Mouse (Mus musculus) CH12.LX (cell line): ENCODE data around the gene Rnf38. TPM values are rescaled to one million over a fixed set of nuclear protein-coding genes. Genes with fewer than 3 reads are reported as not detected.

Experiments
- DNase-seq: peaks from one replicate; pipeline ENCODE4 v3.0.0-alpha.2; 2013; ENCODE audit errors: extremely low read depth
- H3K27ac ChIP-seq: 2 replicates; pipeline ENCODE4 v1.5.1; 2012; ENCODE audit warnings: low read depth, mild to moderate bottlenecking, control low read depth, moderate library complexity; ENCODE audit not compliant: insufficient read depth
- H3K27me3 ChIP-seq: replicated peaks from 2 replicates; pipeline ENCODE3; 2012; ENCODE audit warnings: inconsistent platforms
- H3K36me3 ChIP-seq, 2 experiments: replicated peaks in 1 of 2; 2 replicates each; pipeline versions ENCODE3 to v1.6.1; 2012; ENCODE audit warnings: inconsistent platforms in 1 of 2, low read length in 1 of 2, mild to moderate bottlenecking in 1 of 2, mixed read lengths in 1 of 2, moderate library complexity in 1 of 2; ENCODE audit not compliant: control insufficient read depth in 1 of 2, insufficient read depth in 1 of 2
- H3K4me1 ChIP-seq, 2 experiments: 2 replicates each; pipeline ENCODE4 v1.6.1; 2012; ENCODE audit warnings: inconsistent platforms in 1 of 2, moderate library complexity in 1 of 2; ENCODE audit not compliant: insufficient read depth in 2 of 2, control insufficient read depth in 1 of 2
- H3K4me2 ChIP-seq: 2 replicates; pipeline ENCODE4 v1.6.1; 2012; ENCODE audit warnings: low read depth, mild to moderate bottlenecking, control low read depth; ENCODE audit not compliant: poor library complexity, insufficient read depth, severe bottlenecking
- H3K4me3 ChIP-seq, 3 experiments: fragments of 150-350 bp in 1 of 3; sonication (generic) in 1 of 3; replicated peaks in 1 of 3; 2 replicates each; pipeline versions ENCODE3 to v1.5.1; 2011 to 2012; ENCODE audit warnings: low read depth in 2 of 3, low read length in 2 of 3, mild to moderate bottlenecking in 2 of 3, moderate library complexity in 2 of 3, control low read depth in 1 of 3, improper control_type of control experiment in 1 of 3, inconsistent platforms in 1 of 3, mixed read lengths in 1 of 3; ENCODE audit not compliant: poor library complexity in 1 of 3
- H3K79me2 ChIP-seq: replicated peaks from 2 replicates; pipeline ENCODE4 v1.6.1; 2012; ENCODE audit warnings: mild to moderate bottlenecking, moderate library complexity; ENCODE audit not compliant: control insufficient read depth, poor library complexity, insufficient read depth, severe bottlenecking; ENCODE audit errors: extremely low read depth
- H3K9ac ChIP-seq: 2 replicates; pipeline ENCODE4 v1.6.1; 2012; ENCODE audit warnings: low read depth, mild to moderate bottlenecking, control low read depth, moderate library complexity; ENCODE audit not compliant: insufficient read depth
- H3K9me3 ChIP-seq: replicated peaks from 2 replicates; pipeline ENCODE3; 2012; ENCODE audit warnings: low read length, inconsistent platforms, mixed read lengths
- BHLHE40 ChIP-seq: IDR thresholded peaks from 2 replicates; pipeline ENCODE4 v1.6.1; 2011; ENCODE audit warnings: mild to moderate bottlenecking, low read depth, low read length, improper control_type of control experiment
- CHD1 ChIP-seq: IDR thresholded peaks from 2 replicates; pipeline ENCODE4 v1.6.1; 2012; ENCODE audit warnings: low read depth, low read length, improper control_type of control experiment, inconsistent platforms
- CHD2 ChIP-seq: IDR thresholded peaks from 2 replicates; pipeline ENCODE4 v1.6.1; 2011; ENCODE audit warnings: low read length, improper control_type of control experiment
- E2F4 ChIP-seq: IDR thresholded peaks from 2 replicates; pipeline ENCODE4 v1.6.1; 2011; ENCODE audit warnings: low read depth, low read length, improper control_type of control experiment; ENCODE audit not compliant: insufficient replicate concordance
- ELF1 ChIP-seq: IDR thresholded peaks from 2 replicates; pipeline ENCODE4 v1.6.1; 2014; ENCODE audit warnings: low read depth, mild to moderate bottlenecking, inconsistent platforms, low read length, improper control_type of control experiment
- EP300 ChIP-seq: IDR thresholded peaks from 2 replicates; pipeline ENCODE4 v1.6.1; 2011; ENCODE audit warnings: low read length, improper control_type of control experiment
- ETS1 ChIP-seq: conservative IDR thresholded peaks from 2 replicates; pipeline ENCODE4 v1.6.1; 2012; ENCODE audit warnings: low read depth, mild to moderate bottlenecking, inconsistent platforms, low read length, improper control_type of control experiment, moderate library complexity
- GABPA ChIP-seq: IDR thresholded peaks from 2 replicates; pipeline ENCODE4 v1.6.1; 2012; ENCODE audit warnings: low read depth, low read length, improper control_type of control experiment, inconsistent platforms; ENCODE audit not compliant: insufficient replicate concordance
- IRF4 ChIP-seq: IDR thresholded peaks from 2 replicates; pipeline ENCODE4 v1.6.1; 2014; ENCODE audit warnings: low read depth, mild to moderate bottlenecking, inconsistent platforms, low read length, improper control_type of control experiment
- JUN ChIP-seq: IDR thresholded peaks from 2 replicates; pipeline ENCODE4 v1.6.1; 2011; ENCODE audit warnings: low read depth, mild to moderate bottlenecking, low read length, improper control_type of control experiment, moderate library complexity; ENCODE audit not compliant: insufficient read depth
- JUND ChIP-seq: conservative IDR thresholded peaks from 2 replicates; pipeline ENCODE4 v1.6.1; 2011; ENCODE audit warnings: low read depth, low read length, improper control_type of control experiment
- MAFK ChIP-seq: IDR thresholded peaks from 2 replicates; pipeline ENCODE4 v1.6.1; 2011; ENCODE audit warnings: low read length, improper control_type of control experiment; ENCODE audit not compliant: insufficient replicate concordance
- MAX ChIP-seq: IDR thresholded peaks from 2 replicates; pipeline ENCODE4 v1.6.1; 2011; ENCODE audit warnings: low read length, improper control_type of control experiment
- MAZ ChIP-seq: IDR thresholded peaks from 2 replicates; pipeline ENCODE4 v1.6.1; 2012; ENCODE audit warnings: low read depth, mild to moderate bottlenecking, inconsistent platforms, low read length, improper control_type of control experiment, moderate library complexity
- MEF2A ChIP-seq: IDR thresholded peaks from 2 replicates; pipeline ENCODE4 v1.6.1; 2014; ENCODE audit warnings: low read depth, mild to moderate bottlenecking, inconsistent platforms, low read length, improper control_type of control experiment, borderline replicate concordance
- MXI1 ChIP-seq: IDR thresholded peaks from 2 replicates; pipeline ENCODE4 v1.6.1; 2011; ENCODE audit warnings: mild to moderate bottlenecking, low read depth, low read length, improper control_type of control experiment
- MYC ChIP-seq: IDR thresholded peaks from 2 replicates; pipeline ENCODE4 v1.6.1; 2011; ENCODE audit warnings: low read depth, mild to moderate bottlenecking, improper control_type of control experiment, low read length
- NELFE ChIP-seq: IDR thresholded peaks from 2 replicates; pipeline ENCODE4 v1.6.1; 2011; ENCODE audit warnings: low read depth, low read length, improper control_type of control experiment
- NRF1 ChIP-seq: IDR thresholded peaks from 2 replicates; pipeline ENCODE4 v1.6.1; 2014; ENCODE audit warnings: low read depth, mild to moderate bottlenecking, inconsistent platforms, low read length, improper control_type of control experiment, moderate library complexity
- PAX5 ChIP-seq: IDR thresholded peaks from 2 replicates; pipeline ENCODE4 v1.6.1; 2012; ENCODE audit warnings: low read length, inconsistent platforms, mixed read lengths
- POLR2A ChIP-seq: IDR thresholded peaks from 2 replicates; pipeline ENCODE4 v1.6.1; 2011; ENCODE audit warnings: low read depth, mild to moderate bottlenecking, improper control_type of control experiment, low read length
- POLR2AphosphoS2 ChIP-seq: IDR thresholded peaks from 2 replicates; pipeline ENCODE4 v1.6.1; 2011; ENCODE audit warnings: low read depth, low read length, improper control_type of control experiment
- RAD21 ChIP-seq: IDR thresholded peaks from 2 replicates; pipeline ENCODE4 v1.6.1; 2011; ENCODE audit warnings: low read depth, mild to moderate bottlenecking, low read length, improper control_type of control experiment, moderate library complexity
- RCOR1 ChIP-seq: conservative IDR thresholded peaks from 2 replicates; pipeline ENCODE4 v1.6.1; 2012; ENCODE audit warnings: low read depth, mild to moderate bottlenecking, inconsistent platforms, low read length, improper control_type of control experiment
- SIN3A ChIP-seq: IDR thresholded peaks from 2 replicates; pipeline ENCODE4 v1.6.1; 2012; ENCODE audit warnings: low read length, improper control_type of control experiment, inconsistent platforms
- SMC3 ChIP-seq: IDR thresholded peaks from 2 replicates; pipeline ENCODE4 v1.6.1; 2011; ENCODE audit warnings: low read depth, low read length, improper control_type of control experiment
- TCF12 ChIP-seq: IDR thresholded peaks from 2 replicates; pipeline ENCODE4 v1.6.1; 2014; ENCODE audit warnings: low read depth, mild to moderate bottlenecking, inconsistent platforms, low read length, improper control_type of control experiment
- UBTF ChIP-seq: IDR thresholded peaks from 2 replicates; pipeline ENCODE4 v1.6.1; 2012; ENCODE audit warnings: low read depth, mild to moderate bottlenecking, inconsistent platforms, low read length, improper control_type of control experiment, moderate library complexity
- USF1 ChIP-seq: IDR thresholded peaks from 2 replicates; pipeline ENCODE4 v1.6.1; 2014; ENCODE audit warnings: low read depth, mild to moderate bottlenecking, inconsistent platforms, low read length, improper control_type of control experiment
- USF2 ChIP-seq: conservative IDR thresholded peaks from 2 replicates; pipeline ENCODE4 v1.6.1; 2011; ENCODE audit warnings: low read depth, low read length, improper control_type of control experiment
- ZC3H11A ChIP-seq: IDR thresholded peaks from 2 replicates; pipeline ENCODE4 v1.6.1; 2012; ENCODE audit warnings: low read depth, mild to moderate bottlenecking, inconsistent platforms, low read length, improper control_type of control experiment
- ZKSCAN1 ChIP-seq: IDR thresholded peaks from 2 replicates; pipeline ENCODE4 v1.6.1; 2012; ENCODE audit warnings: low read depth, inconsistent platforms, low read length, improper control_type of control experiment, borderline replicate concordance
- ZMIZ1 ChIP-seq: IDR thresholded peaks from 2 replicates; pipeline ENCODE4 v1.6.1; 2012; ENCODE audit warnings: low read depth, mild to moderate bottlenecking, inconsistent platforms, low read length, improper control_type of control experiment
- dilution Hi-C: fragments of 300-500 bp; cut with MboI; formaldehyde crosslinking; loops from 2 replicates; pipeline ENCODE4 v1.14.3; 2020; ENCODE audit warnings: low sequenced_read_pairs; ENCODE audit not compliant: extremely low pct_unique_long_range_greater_than_20kb, extremely low pct_ligation_motif_present
- in situ Hi-C: fragments of 300-500 bp; cut with MboI; formaldehyde crosslinking; loops from 3 replicates; pipeline ENCODE4 v1.14.3; 2019; ENCODE audit warnings: low sequenced_read_pairs, low pct_ligation_motif_present, low pct_unique_long_range_greater_than_20kb, mixed read lengths
- polyA plus RNA-seq: library from polyadenylated mRNA; unstranded; fragments of >175 nt; gene quantifications from 2 replicates; pipeline ENCODE4 v1.2.1, GENCODE M21; 2012; ENCODE audit warnings: low read depth; ENCODE audit not compliant: insufficient read length
- total RNA-seq, 2 experiments: library from RNA; depleted of rRNA; stranded (reverse); fragments of 300-350 nt in 1 of 2; fragments of >200 nt in 1 of 2; gene quantifications; 2 replicates each; pipeline ENCODE4 v1.2.3; 2012 to 2014

The Rnf38 gene
- total and polyA plus RNA-seq, 3 experiments = 5.4 to 13.2 (median 6.6) TPM

- Histone ChIP-seq H3K9me3 (no peaks in the 10 kb centered on the region), H3K4me1 (peaks cover 2 to 7% of the 10 kb centered on the region in 2 experiments; a peak in 3 of 4 replicates), H3K79me2 (no peaks in the 10 kb centered on the region), H3K4me3 (no peak overlapping the region), H3K27ac (no peak overlapping the region), H3K4me2 (no peak overlapping the region)
- in situ Hi-C loops = no loop called here
- DNase-seq = no peak
- dilution Hi-C loops = no loop called here
- TF ChIP-seq POLR2AphosphoS2 (no peak), CHD1 (no peak), MXI1 (no peak), NELFE (no peak), MAX (no peak), MAZ (no peak), SIN3A (no peak), MYC (no peak), GABPA (no peak), BHLHE40 (no peak)
- TF ChIP-seq, all 38 proteins: peak for 0
- H3K36me3 ChIP-seq = no peaks in the 10 kb centered on the region
- H3K27me3 ChIP-seq = peaks cover 17% of the 10 kb centered on the region
- H3K9ac ChIP-seq = no peak overlapping the region
Measured at GRCm38 (mm10) chr4:44259126-44259525, 25.5 kb upstream of the Rnf38 start.

DNA sequence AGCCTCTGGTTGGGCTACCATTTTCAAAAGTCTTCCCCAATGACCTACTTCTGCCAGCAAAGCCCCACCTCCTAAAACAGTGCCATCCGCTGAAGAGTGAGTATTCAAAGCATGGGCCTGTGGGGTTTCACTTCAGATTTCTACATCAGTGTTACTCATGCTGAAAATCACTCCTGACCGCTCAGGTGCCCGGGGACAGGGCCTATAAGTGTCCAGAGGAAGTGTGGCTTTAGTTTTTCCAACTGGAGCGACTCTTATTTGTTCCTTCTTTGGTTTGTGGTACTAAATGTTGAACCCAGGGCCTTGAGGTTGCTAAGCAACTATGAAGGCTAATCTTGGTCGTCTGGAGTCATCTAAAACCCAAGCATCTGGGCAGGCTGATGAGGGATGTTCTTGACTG, 21.0 kb upstream of the Rnf38 start:
- no peak overlapping the region for H3K9ac ChIP-seq
- no peak overlapping the region for H3K27ac ChIP-seq
- dilution Hi-C loops (no loop called here), in situ Hi-C loops (no loop called here)
- peaks cover 17% of the 10 kb centered on the region for H3K27me3 ChIP-seq
- peak; percentile 18 for DNase-seq
- H3K4me2 ChIP-seq = peak overlapping the region; percentile 21; the same call in 1 of the 2 replicates
- peaks cover 4 to 9% of the 10 kb centered on the region in 2 experiments; a peak in 3 of 4 replicates for H3K4me1 ChIP-seq
- H3K79me2 ChIP-seq = no peaks in the 10 kb centered on the region
- no peaks in the 10 kb centered on the region for H3K36me3 ChIP-seq
- H3K9me3 ChIP-seq = no peaks in the 10 kb centered on the region
- no peak overlapping the region for H3K4me3 ChIP-seq
- TF ChIP-seq MAZ = no peak
- no peak for TF ChIP-seq NRF1
- TF ChIP-seq ETS1 = 0 out of 2 replicates have a peak, but pooled peaks have one; percentile 17
- no peak for TF ChIP-seq RAD21
- TF ChIP-seq USF1 = no peak
- no peak for TF ChIP-seq MXI1
- TF ChIP-seq ELF1 = no peak
- no peak for TF ChIP-seq MAX
- TF ChIP-seq TCF12 = peak; percentile 37; the same call in 1 of the 2 replicates
- TF ChIP-seq MEF2A = peak; percentile 31; the same call in 1 of the 2 replicates
- no peak for TF ChIP-seq MAFK
- TF ChIP-seq CHD1 = no peak
- no peak for TF ChIP-seq ZC3H11A
- TF ChIP-seq USF2 = no peak
- TF ChIP-seq MYC = no peak
- TF ChIP-seq CHD2 = no peak
- TF ChIP-seq IRF4 = peak; percentile 82
- TF ChIP-seq ZKSCAN1 = no peak
- no peak for TF ChIP-seq UBTF
- TF ChIP-seq NELFE = no peak
- TF ChIP-seq ZMIZ1 = no peak
- peak; percentile 68; the same call in 1 of the 2 replicates for TF ChIP-seq EP300
- no peak for TF ChIP-seq E2F4
- 0 out of 2 replicates have a peak, but pooled peaks have one; percentile 2 for TF ChIP-seq JUN
- no peak for TF ChIP-seq POLR2A
- TF ChIP-seq RCOR1 = no peak
- TF ChIP-seq PAX5 = no peak
- TF ChIP-seq JUND = no peak
- no peak for TF ChIP-seq SMC3
- TF ChIP-seq SIN3A = no peak
